Mouse (Mus musculus): ENCODE measurements around the gene Zfp994. TPM values are rescaled to one million over a fixed set of nuclear protein-coding genes. Genes with fewer than 3 reads are reported as not detected.
A peak's percentile ranks its signal among the peaks of the same experiment; 100 is the strongest.
"Not testable (repeated sequence)": the region's sequence is repeated elsewhere in the genome, so short reads cannot be mapped to it uniquely, and the experiment has no call there.

Zfp994 gene
- 0.85 and 0.90 TPM in 2 replicates for polyA plus RNA-seq (2015; fragmentation: Nextera tagmentation; extraction: Ambion mirVana)

DNA sequence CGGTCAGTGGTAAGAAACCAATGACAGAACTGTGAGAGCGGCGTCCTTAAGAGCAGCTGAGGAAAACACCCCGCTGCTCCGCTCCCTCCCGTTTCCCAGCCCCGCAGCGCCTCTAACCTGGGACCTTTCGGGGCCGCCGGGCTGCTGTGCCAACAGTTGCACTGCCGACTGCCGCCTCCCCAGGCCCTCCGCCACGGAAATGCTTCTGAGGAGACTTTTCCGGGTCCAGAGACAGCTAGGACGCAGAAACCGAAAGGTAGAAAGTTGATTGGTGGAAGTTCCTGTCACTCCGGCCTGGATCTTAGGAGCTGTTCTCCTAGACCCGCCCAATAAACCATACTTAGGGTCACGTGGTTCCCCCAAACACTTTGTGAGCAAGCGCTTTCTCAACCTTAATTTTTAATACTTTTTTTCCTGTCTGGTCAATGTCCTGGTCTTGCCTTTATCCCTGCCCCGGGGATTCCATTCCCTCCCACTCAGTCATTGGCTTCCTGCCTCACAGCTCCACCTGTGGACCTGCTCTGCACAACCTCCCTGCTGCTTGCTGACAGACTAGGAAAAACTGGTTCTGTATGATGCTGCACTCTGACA lies at the start of gene Zfp994:
Zfp994 (minus strand) TSS at position 195 of the 591 bp plus-strand sequence.
- not testable (repeated sequence) for H3K9me3 ChIP-seq (replicated peaks); H3K27me3 ChIP-seq; H3K36me3 ChIP-seq (replicated peaks); H3K4me1 ChIP-seq (replicated peaks)
- H3K4me2 ChIP-seq, result peak within 1 kb of the TSS; percentile 69
- peak within 1 kb of the TSS; percentile 64; the same call in 1 of the 2 replicates for H3K27ac ChIP-seq (replicated peaks)
- H3K4me3 ChIP-seq (replicated peaks), result peak within 1 kb of the TSS; percentile 72
- peak; percentile 99 for ATAC-seq (ENCODE audit: insufficient read depth)
- peak within 1 kb of the TSS; percentile 69 for H3K9ac ChIP-seq
- WGBS (ENCODE audit: insufficient replicate concordance), result under 1% methylated on average over 23 of the region's 23 CpGs

DNA sequence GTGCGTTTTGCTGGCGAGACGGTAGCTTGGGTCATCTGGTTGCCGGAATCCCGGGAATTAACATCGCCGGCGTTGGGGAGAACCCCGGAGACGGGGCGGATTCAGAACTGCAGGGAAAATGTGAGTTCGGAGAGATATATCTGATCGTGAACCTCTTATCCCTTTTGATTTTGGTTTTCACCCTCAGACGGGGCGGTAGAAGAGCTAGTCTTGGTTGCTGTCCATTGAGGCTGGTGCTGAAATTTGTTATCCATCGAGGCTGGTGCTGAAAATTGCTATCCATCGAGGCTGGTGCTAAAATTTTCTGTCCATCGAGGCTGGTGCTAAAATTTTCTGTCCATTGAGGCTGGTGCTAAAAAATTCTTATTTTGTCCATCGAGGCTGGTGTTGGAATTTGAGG lies 5.3 kb upstream of the Zfp994 start:
- not testable (repeated sequence) for ATAC-seq (ENCODE audit: insufficient read depth)
- WGBS (ENCODE audit: insufficient replicate concordance), result 51% methylated on average over 19 of the region's 19 CpGs

DNA sequence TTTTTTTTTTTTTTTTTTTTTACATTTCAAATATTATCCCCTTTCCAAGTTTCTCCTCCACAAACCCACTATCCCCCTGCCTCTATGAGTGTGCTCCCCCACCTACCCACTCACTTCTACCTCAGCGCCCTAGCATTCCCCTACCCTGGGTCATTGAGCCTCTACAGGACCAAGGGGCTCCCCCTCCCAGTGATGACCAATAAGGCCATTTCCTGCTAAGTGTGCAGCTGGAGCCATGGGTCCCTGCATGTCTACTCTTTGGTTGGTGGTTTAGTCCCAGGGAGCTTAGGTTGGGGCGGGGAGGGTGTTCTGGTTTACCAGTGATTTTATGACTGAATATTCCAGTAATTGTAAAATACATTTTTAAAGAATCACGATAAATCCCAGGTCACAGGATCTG lies 401 bp downstream of the Zfp994 start:
- Histone ChIP-seq H3K4me3 (replicated peaks) (peak overlapping the region; percentile 72), H3K4me2 (peak overlapping the region; percentile 69), H3K9ac (peak overlapping the region; percentile 69; the same call in 1 of the 2 replicates)
- not testable (repeated sequence) for H3K4me1 ChIP-seq (replicated peaks); H3K27me3 ChIP-seq; H3K36me3 ChIP-seq (replicated peaks); H3K27ac ChIP-seq (replicated peaks); H3K9me3 ChIP-seq (replicated peaks)
- WGBS (ENCODE audit: insufficient replicate concordance), result 2% methylated on average over 3 of the region's 3 CpGs
- ATAC-seq (ENCODE audit: insufficient read depth), result peak; percentile 66

More for the DNA sequence above, 5.3 kb upstream of the Zfp994 start:
- H3K4me2 ChIP-seq; H3K9ac ChIP-seq; H3K4me3 ChIP-seq (replicated peaks); H3K9me3 ChIP-seq (replicated peaks); H3K36me3 ChIP-seq (replicated peaks); H3K27ac ChIP-seq (replicated peaks); H3K4me1 ChIP-seq (replicated peaks); H3K27me3 ChIP-seq: not testable (repeated sequence)

GRCm38 (mm10) chr17:22165722-22166294 lies 59.6 kb downstream of the Zfp994 start, which contains the start of gene Zfp947:
Gene Zfp947, minus strand, starts transcription at chr17:22166190.
- WGBS (ENCODE audit: insufficient replicate concordance), result under 1% methylated on average over 16 of the region's 16 CpGs
- ATAC-seq (ENCODE audit: insufficient read depth), result peak; percentile 82
- H3K27ac ChIP-seq (replicated peaks), result not testable (repeated sequence)

DNA sequence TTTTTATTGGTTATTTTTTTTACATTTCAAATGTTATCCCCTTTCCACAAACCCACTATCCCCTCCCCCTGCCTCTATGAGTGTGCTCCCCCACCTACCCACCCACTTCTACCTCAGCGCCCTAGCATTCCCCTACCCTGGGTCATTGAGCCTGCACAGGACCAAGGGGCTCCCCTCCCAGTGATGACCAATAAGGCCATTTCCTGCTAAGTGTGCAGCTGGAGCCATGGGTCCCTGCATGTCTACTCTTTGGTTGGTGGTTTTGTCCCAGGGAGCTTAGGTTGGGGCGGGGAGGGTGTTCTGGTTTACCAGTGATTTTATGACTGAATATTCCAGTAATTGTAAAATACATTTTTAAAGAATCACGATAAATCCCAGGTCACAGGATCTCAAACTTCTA lies 60.1 kb downstream of the Zfp994 start:
- not testable (repeated sequence) for H3K27ac ChIP-seq (replicated peaks); H3K4me1 ChIP-seq (replicated peaks); H3K27me3 ChIP-seq; H3K36me3 ChIP-seq (replicated peaks); H3K9me3 ChIP-seq (replicated peaks)
- peak; percentile 45 for ATAC-seq (ENCODE audit: insufficient read depth)
- Histone ChIP-seq H3K4me2 (peak overlapping the region; percentile 64), H3K9ac (peak overlapping the region; percentile 27; the same call in 1 of the 2 replicates), H3K4me3 (replicated peaks) (peak overlapping the region; percentile 57)
- 5% methylated on average over 3 of the region's 3 CpGs for WGBS (ENCODE audit: insufficient replicate concordance)

More at GRCm38 (mm10) chr17:22165722-22166294, 59.6 kb downstream of the Zfp994 start, which contains the start of gene Zfp947:
- H3K36me3 ChIP-seq (replicated peaks); H3K27me3 ChIP-seq; H3K9me3 ChIP-seq (replicated peaks); H3K4me1 ChIP-seq (replicated peaks): not testable (repeated sequence)
- H3K9ac ChIP-seq, result peak within 1 kb of the TSS; percentile 27; the same call in 1 of the 2 replicates
- H3K4me2 ChIP-seq, result peak within 1 kb of the TSS; percentile 64
- peak within 1 kb of the TSS; percentile 57 for H3K4me3 ChIP-seq (replicated peaks)

DNA sequence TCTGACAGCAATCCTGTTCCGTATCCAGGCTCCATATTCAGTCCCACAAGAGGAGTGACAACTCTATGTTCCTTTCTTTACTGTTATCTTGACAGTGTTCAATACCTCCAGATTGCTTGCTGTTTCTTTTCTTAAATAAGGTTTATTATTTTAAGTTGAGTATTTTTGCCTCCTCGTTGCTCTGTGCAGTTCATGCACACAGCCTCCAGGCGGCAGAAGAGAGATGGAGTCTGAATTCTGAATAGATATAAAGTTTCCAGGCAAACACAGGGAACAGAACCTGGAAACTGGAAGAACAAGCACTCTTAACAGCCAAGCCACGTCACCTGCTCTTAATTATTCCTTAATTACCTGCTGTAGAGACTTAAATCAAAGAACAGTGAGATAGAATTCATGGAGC lies 71.5 kb downstream of the Zfp994 start:
- H3K4me3 ChIP-seq (replicated peaks); H3K27ac ChIP-seq (replicated peaks); H3K4me2 ChIP-seq; ATAC-seq (ENCODE audit: insufficient read depth); H3K9ac ChIP-seq; H3K27me3 ChIP-seq; H3K9me3 ChIP-seq (replicated peaks); H3K36me3 ChIP-seq (replicated peaks); H3K4me1 ChIP-seq (replicated peaks): not testable (repeated sequence)
- WGBS (ENCODE audit: insufficient replicate concordance), result 39% methylated on average over 3 of the region's 4 CpGs

Other genes with a start within 250 kb of the Zfp994 start
- 0.24 and 0.36 TPM in 2 replicates for gene Zfp947, start 59.4 kb downstream of the Zfp994 start, polyA plus RNA-seq (2015; fragmentation: Nextera tagmentation; extraction: Ambion mirVana)
- 2.6 and 3.2 TPM in 2 replicates for gene CT030661.1, start 89.2 kb upstream of the Zfp994 start, polyA plus RNA-seq (2015; fragmentation: Nextera tagmentation; extraction: Ambion mirVana)
- 5.0 and 5.2 TPM in 2 replicates for gene Zfp944, start 135.8 kb upstream of the Zfp994 start, polyA plus RNA-seq (2015; fragmentation: Nextera tagmentation; extraction: Ambion mirVana)
- gene Zfp758, start 135.8 kb upstream of the Zfp994 start, polyA plus RNA-seq (2015; fragmentation: Nextera tagmentation; extraction: Ambion mirVana), result 3.3 and 3.5 TPM in 2 replicates
- 2.4 and 2.6 TPM in 2 replicates for gene Zfp946, start 198.6 kb upstream of the Zfp994 start, polyA plus RNA-seq (2015; fragmentation: Nextera tagmentation; extraction: Ambion mirVana)